8 mouse cellular contexts compared by ENCODE assay signal in the genomic region with DNA sequence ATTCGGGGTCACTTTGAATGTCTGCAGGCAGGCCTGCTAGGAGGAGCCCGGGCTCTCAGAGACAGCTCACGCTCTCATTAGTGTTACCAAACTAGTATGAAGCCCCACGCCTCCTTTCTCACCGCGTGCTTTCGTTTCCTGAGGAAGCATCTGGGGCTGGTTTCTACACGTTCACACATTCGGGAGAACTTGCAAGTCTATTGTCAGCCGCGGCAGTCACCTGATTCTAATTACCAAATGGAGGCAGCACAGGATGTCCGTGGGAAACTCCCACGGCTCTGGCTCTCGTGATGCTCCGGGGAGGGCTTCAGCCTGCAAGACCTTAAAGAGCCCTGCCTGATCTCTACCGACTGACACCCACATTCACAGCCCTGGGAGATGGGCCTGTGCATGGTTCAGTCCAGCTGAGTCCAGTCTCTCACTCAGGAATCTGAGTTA. TPM values are rescaled to one million over a fixed set of nuclear protein-coding genes. Genes with fewer than 3 reads are reported as not detected.
DNase-seq lines count a peak whose midpoint lies in the region; ATAC-seq lines count a peak whose summit lies in the region.

No protein-coding gene starts in this region.

- peak; percentile 55 to 62 for DNase-seq in urinary bladder, adult 18-20 months (ENCODE audit: low spot score in 2 of 2)
- no peak for DNase-seq in urinary bladder, postnatal 10 days (ENCODE audit: low spot score)
- DNase-seq in heart, adult 8-10 months (ENCODE audit: low spot score), result peak; percentile 95
- DNase-seq in kidney, adult 8-10 months, result peak; percentile 78
- DNase-seq in spleen, postnatal 36 days (ENCODE audit: low spot score in 2 of 2), result peak; percentile 94 to 96

- H3K27ac ChIP-seq in embryonic facial prominence, embryonic 15.5 days (replicated peaks), result peak overlapping the region; percentile 88
- peak overlapping the region; percentile 99 for H3K27ac ChIP-seq in limb, embryonic 15.5 days
- H3K27ac ChIP-seq in midbrain, embryonic 16.5 days (ENCODE audit: low read length), result 0 out of 2 replicates have a peak overlapping the region, but pooled peaks have one; percentile 18

- peaks cover 6% of the 10 kb centered on the region; the same call in 1 of the 2 replicates for H3K36me3 ChIP-seq in embryonic facial prominence, embryonic 15.5 days
- peaks cover 6% of the 10 kb centered on the region for H3K36me3 ChIP-seq in limb, embryonic 15.5 days
- peaks cover 2% of the 10 kb centered on the region; the same call in 1 of the 2 replicates for H3K36me3 ChIP-seq in midbrain, embryonic 16.5 days (ENCODE audit: control insufficient read depth, insufficient read depth, low read length)

- ATAC-seq in embryonic facial prominence, embryonic 15.5 days (ENCODE audit: insufficient number of reproducible peaks, low FRiP score, low TSS enrichment, low read depth), result peak; percentile 16; the same call in 1 of the 2 replicates
- no peak for ATAC-seq in limb, embryonic 15.5 days (ENCODE audit: insufficient number of reproducible peaks, low FRiP score, low TSS enrichment, low read depth)
- no peak for ATAC-seq in midbrain, embryonic 16.5 days

- WGBS in embryonic facial prominence, embryonic 15.5 days, result under 1% methylated on average over 16 of the region's 16 CpGs
- WGBS in limb, embryonic 15.5 days, result under 1% methylated on average over 16 of the region's 16 CpGs
- WGBS in midbrain, embryonic 16.5 days, result 3% methylated on average over 16 of the region's 16 CpGs

- no peaks in the 10 kb centered on the region for H3K27me3 ChIP-seq in embryonic facial prominence, embryonic 15.5 days
- H3K27me3 ChIP-seq in limb, embryonic 15.5 days, result no peaks in the 10 kb centered on the region
- H3K27me3 ChIP-seq in midbrain, embryonic 16.5 days (ENCODE audit: control insufficient read depth, insufficient read depth, low read depth, low read length), result no peaks in the 10 kb centered on the region

- H3K4me1 ChIP-seq in embryonic facial prominence, embryonic 15.5 days, result peaks cover 43% of the 10 kb centered on the region
- peaks cover 33% of the 10 kb centered on the region for H3K4me1 ChIP-seq in limb, embryonic 15.5 days
- peaks cover 22% of the 10 kb centered on the region for H3K4me1 ChIP-seq in midbrain, embryonic 16.5 days (ENCODE audit: control insufficient read depth, insufficient read depth, low read length)

- peak overlapping the region; percentile 51 for H3K4me2 ChIP-seq in embryonic facial prominence, embryonic 15.5 days (replicated peaks)
- peak overlapping the region; percentile 49 for H3K4me2 ChIP-seq in limb, embryonic 15.5 days
- H3K4me2 ChIP-seq in midbrain, embryonic 16.5 days (ENCODE audit: low read length), result peak overlapping the region; percentile 54

- H3K4me3 ChIP-seq in embryonic facial prominence, embryonic 15.5 days (replicated peaks), result peak overlapping the region; percentile 34
- H3K4me3 ChIP-seq in limb, embryonic 15.5 days, result peak overlapping the region; percentile 29
- H3K4me3 ChIP-seq in midbrain, embryonic 16.5 days (ENCODE audit: low read depth, low read length), result peak overlapping the region; percentile 13; the same call in 1 of the 2 replicates

- H3K9me3 ChIP-seq in embryonic facial prominence, embryonic 15.5 days (replicated peaks), result no peaks in the 10 kb centered on the region
- no peaks in the 10 kb centered on the region for H3K9me3 ChIP-seq in limb, embryonic 15.5 days
- H3K9me3 ChIP-seq in midbrain, embryonic 16.5 days (replicated peaks; ENCODE audit: control insufficient read depth, low read length, poor library complexity, severe bottlenecking), result no peaks in the 10 kb centered on the region

- H3K9ac ChIP-seq in embryonic facial prominence, embryonic 15.5 days, result no peak overlapping the region
- peak overlapping the region; percentile 33 for H3K9ac ChIP-seq in limb, embryonic 15.5 days
- peak overlapping the region; percentile 55 for H3K9ac ChIP-seq in midbrain, embryonic 16.5 days (ENCODE audit: low read depth, low read length)

RNA-seq across cellular contexts. Expression of a gene that starts 3.0 kb away (rescaled TPM):
- polyA plus RNA-seq in embryonic facial prominence, embryonic 15.5 days (2015; fragmentation: Nextera tagmentation; extraction: Ambion mirVana), result 157 and 161 TPM in 2 replicates
- 10 to 100 TPM; 51.2 to 75.7 (median 66.5) TPM for total RNA-seq in heart, adult 8-10 months (2022)
- 160 TPM in 2 replicates for polyA plus RNA-seq in limb, embryonic 15.5 days (2015; fragmentation: Nextera tagmentation; extraction: Ambion mirVana)
- 94.2 and 97.5 TPM in 2 replicates for polyA plus RNA-seq in midbrain, embryonic 16.5 days (2015; fragmentation: Nextera tagmentation; extraction: Ambion mirVana)

RNA-seq across cellular contexts. Expression of a gene that starts 18.6 kb away (rescaled TPM):
- 0.85 and 1.0 TPM in 2 replicates for polyA plus RNA-seq in embryonic facial prominence, embryonic 15.5 days (2015; fragmentation: Nextera tagmentation; extraction: Ambion mirVana)
- total RNA-seq in heart, adult 8-10 months (2022), result under 1 TPM; 0.22 to 0.57 (median 0.36) TPM
- polyA plus RNA-seq in limb, embryonic 15.5 days (2015; fragmentation: Nextera tagmentation; extraction: Ambion mirVana), result 0.89 and 1.1 TPM in 2 replicates
- 0.06 and 0.14 TPM in 2 replicates for polyA plus RNA-seq in midbrain, embryonic 16.5 days (2015; fragmentation: Nextera tagmentation; extraction: Ambion mirVana)

RNA-seq across cellular contexts. Expression of a gene that starts 21.1 kb away (rescaled TPM):
- polyA plus RNA-seq in embryonic facial prominence, embryonic 15.5 days (2015; fragmentation: Nextera tagmentation; extraction: Ambion mirVana), result 198 and 214 TPM in 2 replicates
- total RNA-seq in heart, adult 8-10 months (2022), result 10 to 100 TPM; 33.2 to 42.3 (median 37.9) TPM
- polyA plus RNA-seq in limb, embryonic 15.5 days (2015; fragmentation: Nextera tagmentation; extraction: Ambion mirVana), result 208 and 209 TPM in 2 replicates
- polyA plus RNA-seq in midbrain, embryonic 16.5 days (2015; fragmentation: Nextera tagmentation; extraction: Ambion mirVana), result 190 and 211 TPM in 2 replicates

RNA-seq across cellular contexts. Expression of a gene that starts 43.9 kb away (rescaled TPM):
- polyA plus RNA-seq in embryonic facial prominence, embryonic 15.5 days (2015; fragmentation: Nextera tagmentation; extraction: Ambion mirVana), result 78.2 and 82.1 TPM in 2 replicates
- 10 to 100 TPM; 29.8 to 40.8 (median 34.6) TPM for total RNA-seq in heart, adult 8-10 months (2022)
- polyA plus RNA-seq in limb, embryonic 15.5 days (2015; fragmentation: Nextera tagmentation; extraction: Ambion mirVana), result 78.4 and 97.2 TPM in 2 replicates
- polyA plus RNA-seq in midbrain, embryonic 16.5 days (2015; fragmentation: Nextera tagmentation; extraction: Ambion mirVana), result 66.0 and 70.1 TPM in 2 replicates

Comparison
In these comparisons a context has a peak if more than half of its experiments do, and no peak if none do; other contexts are left out.
1. H3K27ac ChIP-seq: peak in every context shown above with its lines; median percentile 99 in limb, embryonic 15.5 days; 88 in embryonic facial prominence, embryonic 15.5 days; 18 in midbrain, embryonic 16.5 days.